Mouse (Mus musculus) inflammation-experienced regulatory T-cells, adult 6 months (primary cell): ENCODE measurements at regions not wholly inside any gene's neighbourhood (a gene's known extent, or its start where the extent isn't known, plus 50 kb on each side); places are given as distances from the start of the nearest gene placed in this dataset.

Experiments
- ATAC-seq: one replicate; pipeline ENCODE4 v1.8.0; 2017

DNA sequence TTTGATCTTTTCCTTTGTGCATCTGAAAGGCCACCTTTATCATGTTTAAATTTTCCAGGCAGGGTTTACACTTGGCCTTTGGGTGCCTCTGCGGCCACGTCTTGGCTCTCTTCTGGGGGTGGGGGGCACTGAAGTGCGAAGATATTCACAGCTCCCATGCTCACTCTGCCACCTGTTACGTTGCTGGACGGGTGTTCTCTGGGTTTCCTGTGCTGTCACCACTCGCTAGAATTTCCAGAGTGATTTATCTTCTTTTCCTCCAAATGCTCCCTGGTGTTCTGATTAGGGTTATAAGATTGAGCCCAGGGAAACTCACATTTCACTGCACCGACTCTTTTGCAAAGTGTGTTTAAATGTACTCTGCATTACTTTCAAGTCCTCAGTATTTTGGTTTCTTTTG, 404.8 kb upstream of the Mki67 start:
- no peak for ATAC-seq

DNA sequence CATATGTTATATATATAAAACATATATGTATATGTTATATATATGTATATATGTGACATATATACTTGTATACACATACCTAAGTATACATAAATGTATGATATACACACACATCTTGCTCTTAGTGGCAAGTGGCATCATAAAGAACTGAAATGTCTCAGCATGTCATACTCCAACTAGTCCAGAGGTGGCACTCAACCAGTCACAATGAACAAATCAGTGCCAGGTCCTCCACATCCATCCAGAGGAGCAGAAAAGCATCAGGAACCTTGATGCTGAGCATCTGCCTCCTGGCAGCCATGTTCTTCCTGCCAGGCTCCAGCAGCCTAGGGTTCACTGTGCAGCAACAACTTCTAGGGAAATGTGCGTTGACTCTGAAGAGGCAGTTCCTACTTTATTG, 405.2 kb upstream of the Mki67 start:
- no peak for ATAC-seq

DNA sequence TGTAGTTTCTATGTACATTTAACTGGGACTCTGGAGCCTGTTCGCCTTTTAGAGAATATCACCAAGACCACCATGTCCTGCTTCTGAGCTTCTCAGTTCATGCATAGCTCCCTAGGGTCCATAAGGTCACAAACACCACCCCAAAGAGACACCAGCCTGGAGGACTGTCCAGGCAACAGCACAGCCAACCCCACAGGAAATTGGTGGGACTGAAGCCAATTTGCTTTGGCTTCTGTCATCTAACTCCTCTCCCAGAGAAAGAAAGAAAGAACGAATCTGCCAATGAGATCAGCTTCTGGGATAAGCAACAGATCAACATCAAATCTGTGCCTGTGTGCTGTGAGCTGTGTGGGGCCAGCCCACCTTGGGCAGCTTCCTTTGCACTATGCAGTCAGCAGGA, 408.6 kb upstream of the Mki67 start:
- ATAC-seq: no peak

DNA sequence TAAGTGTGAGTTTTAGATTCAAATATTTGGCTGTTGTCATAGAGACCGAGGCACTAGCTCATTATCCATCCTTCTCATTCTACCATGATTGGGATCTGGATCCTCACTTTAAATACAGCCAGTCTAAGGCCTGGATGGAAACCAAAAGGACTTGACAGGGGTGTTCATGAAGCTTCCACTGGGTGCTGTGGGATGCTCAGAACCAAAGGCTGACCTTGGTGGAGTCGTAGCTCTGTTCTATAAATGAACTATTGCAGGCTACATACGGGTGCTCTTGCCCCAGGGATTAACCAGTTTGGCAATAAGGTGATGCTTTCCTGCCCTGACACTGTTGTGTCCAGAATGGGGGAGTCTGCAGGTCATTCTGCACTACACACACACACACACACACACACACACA, 410.2 kb upstream of the Mki67 start:
- ATAC-seq: no peak

DNA sequence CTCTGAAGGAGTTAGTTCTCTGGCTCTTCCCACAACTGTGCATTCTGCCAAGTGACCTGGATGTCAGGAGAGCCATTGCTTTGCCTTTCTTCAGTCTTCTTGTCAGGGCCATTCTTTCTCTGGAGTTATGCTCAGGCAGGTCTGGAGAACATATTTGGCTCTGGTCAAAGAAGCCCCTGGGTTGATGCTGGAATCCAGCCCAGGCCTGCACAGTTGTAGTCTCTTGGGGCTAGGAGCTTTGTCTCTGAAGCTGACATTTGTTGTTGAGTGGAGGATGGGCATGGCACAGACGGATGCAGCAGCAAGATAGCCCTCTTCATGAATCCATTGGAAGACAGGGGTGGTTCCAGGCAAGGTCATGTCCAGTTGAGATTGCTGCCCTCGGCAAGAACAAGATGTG, 411.4 kb upstream of the Mki67 start:
- no peak for ATAC-seq

DNA sequence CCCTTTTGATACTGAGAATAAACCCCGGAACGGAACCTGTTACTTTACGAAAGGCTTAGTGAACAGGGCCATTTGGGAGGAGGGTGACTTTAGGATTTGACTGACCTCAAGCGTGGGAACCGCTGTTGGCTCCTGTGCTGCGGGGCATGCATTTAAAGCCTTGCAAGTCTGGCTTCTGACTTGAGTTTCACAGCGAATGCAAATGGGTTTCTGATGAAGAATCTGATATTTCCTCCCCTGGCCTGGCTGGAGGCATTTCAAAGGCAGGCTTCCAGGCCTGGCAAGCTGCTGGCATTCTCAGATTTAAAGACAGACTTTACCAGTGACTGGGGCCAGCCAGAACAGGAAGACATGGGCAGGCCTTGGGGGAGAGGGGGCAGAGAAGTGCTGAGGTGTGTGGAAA, 413.6 kb upstream of the Mki67 start:
- ATAC-seq: no peak

DNA sequence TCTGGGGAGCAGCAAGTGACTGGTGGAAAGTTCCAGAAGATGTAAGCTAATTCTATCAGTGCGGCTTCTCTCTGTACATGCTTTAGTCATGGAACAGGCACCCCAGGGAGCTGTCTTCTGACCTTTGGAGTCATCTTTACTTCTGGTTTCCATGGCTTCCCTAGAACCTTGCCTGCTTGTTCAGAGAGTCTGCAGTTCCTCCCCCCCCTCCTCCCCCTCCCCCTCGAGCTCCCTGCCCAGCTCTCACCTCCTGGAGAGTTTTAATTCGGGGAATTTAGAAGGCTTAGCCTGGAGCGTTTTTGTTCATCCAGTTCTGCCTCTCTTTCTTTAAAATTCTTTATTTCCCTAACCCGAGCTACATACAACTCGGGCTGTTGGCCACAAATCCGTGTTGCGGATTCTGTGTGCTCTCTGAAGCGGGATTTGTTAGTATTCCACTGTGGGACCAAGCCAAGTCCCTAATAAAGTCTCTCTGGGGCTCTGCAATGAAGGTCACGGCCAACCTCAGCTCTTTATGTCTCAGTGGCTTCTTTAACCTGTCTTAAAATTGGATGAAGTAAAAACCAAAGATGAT, 414.6 kb upstream of the Mki67 start:
- ATAC-seq: no peak

DNA sequence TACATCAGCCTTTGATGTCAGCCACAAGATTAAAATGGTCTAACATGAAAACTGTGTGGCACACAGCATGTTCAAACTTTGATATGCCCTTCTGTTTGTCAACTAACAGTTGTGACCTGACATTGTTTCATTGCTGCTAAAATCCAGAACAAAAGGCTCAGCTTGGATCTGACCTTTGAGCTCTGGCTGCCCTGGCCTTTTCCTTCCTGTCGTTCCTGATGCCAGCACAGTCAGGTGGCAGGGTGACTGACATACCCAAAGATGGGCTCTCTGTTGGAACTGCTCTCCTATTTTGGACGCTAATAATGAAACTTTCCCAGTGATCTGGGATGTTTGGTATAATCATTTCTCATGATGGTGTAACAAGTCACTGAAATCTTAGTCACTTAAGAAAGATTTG, 416.8 kb upstream of the Mki67 start:
- no peak for ATAC-seq

DNA sequence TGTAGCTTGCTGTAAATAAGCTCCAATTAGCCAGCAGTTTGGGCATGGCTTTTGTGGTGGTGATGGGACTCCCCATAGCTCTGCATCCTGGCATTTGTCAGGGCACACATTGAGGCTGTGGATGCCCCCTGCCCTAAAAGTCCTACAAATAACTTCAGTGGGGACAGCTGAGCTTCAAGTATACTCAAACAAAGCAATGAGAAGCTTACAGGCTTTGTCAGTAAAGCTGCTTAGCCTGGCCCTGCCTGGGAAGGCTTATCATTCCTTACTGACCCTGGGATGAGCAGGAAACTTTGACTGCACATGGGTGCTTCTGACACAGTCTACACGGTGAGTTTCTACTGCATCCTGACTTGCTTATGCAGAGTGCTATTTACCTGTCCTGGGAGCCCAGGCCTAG, 420.5 kb upstream of the Mki67 start:
- ATAC-seq: no peak

DNA sequence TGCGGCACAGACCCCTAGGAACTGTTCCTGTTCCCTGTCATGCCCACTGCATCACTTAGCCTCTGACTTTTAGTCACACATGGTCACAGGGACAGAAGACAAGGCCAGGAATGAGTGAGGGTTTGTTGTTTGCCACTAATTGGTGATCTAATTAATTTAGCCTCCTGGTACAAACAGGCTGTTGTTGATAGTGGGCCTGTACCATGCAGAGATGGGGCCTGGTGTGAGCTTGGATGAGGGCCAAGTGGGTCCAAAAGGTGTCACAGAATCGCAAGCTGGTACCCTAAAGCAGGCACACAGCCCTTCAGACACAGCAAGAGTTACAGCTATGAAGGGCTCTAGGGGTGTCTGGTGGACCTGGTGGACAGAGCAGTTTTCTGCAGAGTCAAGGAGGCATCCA, 421.2 kb upstream of the Mki67 start:
- no peak for ATAC-seq

DNA sequence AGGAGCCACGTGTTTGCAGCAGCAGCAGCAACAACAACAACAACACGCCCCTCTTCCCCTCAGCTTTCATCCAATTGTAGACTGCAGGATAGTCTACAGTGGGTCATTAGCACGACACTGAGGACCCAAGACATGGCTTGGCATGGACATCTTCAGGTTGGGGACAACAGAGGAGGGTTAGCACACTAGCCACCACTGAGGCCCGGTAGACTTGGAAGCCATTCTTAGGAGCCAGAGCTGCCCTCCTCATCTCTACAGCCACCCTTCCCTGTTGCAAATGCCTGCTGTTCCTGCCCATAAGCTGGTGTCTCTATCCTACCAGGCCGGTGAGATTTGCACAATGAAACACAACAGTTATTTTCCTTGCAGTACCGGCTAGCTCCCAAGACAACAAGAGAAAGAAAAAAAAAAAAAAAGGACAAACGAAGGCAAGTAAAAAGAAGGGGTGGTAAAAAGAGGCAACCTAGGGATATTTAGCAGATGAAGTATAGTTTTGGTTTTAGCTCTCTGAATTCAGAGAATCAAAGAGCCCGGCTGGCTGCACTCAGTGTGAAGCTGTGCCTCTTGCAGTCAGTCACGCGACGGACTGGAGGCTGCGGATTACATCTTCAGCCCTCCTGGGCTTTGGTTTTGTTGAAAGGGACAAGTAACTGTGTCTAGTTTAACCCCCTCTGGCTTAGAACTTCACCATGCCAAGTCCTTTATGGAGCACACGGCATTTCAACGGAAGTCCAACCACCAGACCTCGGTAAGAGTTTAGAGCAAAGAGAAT, 421.9 kb upstream of the Mki67 start:
- no peak for ATAC-seq

DNA sequence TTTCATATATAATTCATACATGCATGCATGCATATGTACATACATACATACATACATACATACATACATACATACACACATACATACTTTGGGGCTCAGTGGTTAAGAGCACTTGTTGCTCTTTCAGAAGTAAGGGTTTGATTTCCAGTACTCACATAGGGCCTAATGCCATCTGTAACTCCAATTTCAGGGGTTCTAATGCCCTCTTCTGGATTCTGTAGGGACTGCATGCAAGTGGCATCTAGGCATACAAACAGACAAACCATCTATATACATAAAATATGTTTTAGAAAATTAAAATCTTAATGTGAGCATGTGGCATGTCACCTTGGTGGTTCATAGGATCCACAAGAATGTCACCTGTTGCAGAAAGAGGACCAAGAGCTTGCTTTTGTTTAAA, 426.7 kb upstream of the Mki67 start:
- no peak for ATAC-seq

DNA sequence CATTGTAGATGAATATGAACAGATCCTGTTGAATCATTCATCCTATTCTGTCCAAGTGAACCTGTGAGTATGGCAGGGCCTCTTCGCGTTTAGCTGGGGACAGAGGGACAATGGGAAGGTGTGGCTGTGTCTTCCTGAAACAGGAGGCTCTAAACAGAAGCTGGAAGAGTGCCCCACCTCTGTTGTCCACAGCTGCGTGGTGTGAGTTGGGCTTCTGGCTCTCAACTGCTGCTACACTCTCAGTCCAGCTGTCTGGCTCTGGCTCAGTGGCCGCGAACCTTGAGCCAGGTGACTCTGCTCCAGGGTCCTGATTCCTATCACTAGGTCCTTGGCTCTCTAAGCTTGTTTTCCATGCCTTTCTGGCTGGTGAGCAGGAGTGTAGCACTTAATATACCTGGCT, 434.0 kb upstream of the Mki67 start:
- ATAC-seq: no peak

DNA sequence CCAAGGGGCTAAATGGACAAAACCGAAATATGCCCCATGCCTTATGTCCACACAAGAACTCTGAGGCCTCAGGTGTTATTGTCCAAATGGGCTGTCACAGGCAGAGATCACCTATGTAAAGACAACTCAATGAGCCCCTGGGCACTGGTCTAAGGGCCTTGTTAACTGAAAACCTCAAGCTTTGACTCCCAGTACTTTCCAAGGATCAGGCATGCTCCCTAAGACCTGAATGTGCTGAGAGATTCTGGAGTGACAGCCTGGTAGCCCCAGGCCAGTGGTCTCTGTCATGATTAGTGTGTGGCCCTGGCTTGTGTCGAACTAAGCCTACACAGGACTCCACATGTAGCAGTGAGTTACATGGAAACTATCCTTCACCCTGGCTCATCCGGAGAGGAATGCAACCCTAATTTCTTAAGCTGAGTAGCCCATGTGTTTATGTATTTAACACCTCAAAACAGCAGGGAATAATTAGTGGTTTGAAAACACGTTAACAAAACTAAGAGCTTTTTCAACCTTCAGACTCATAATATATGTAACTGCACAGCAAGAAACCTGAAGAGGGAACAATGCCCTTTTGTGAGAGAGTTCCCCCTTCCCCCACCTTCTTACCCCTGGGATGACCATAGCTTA, 435.3 kb upstream of the Mki67 start:
- no peak for ATAC-seq

DNA sequence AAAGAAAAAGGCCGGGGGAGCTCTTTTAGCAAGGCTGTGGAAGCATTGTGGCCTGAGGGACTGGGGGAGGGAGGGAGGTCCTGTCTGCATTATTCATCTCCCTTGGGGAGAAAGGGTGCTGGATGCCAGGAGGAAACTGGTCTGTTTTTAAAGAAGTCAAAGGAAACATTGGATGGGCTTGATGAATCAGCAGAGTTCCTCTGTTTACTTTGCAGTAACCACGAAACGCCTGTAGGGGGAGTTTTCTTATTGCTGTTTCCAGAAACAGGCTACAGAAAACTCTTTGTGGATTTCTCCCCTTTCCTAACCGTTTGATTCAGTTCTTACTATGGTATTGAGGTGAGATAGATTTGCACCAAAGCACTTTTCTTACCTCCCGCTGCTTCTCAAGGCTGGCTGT, 436.3 kb upstream of the Mki67 start:
- no peak for ATAC-seq

DNA sequence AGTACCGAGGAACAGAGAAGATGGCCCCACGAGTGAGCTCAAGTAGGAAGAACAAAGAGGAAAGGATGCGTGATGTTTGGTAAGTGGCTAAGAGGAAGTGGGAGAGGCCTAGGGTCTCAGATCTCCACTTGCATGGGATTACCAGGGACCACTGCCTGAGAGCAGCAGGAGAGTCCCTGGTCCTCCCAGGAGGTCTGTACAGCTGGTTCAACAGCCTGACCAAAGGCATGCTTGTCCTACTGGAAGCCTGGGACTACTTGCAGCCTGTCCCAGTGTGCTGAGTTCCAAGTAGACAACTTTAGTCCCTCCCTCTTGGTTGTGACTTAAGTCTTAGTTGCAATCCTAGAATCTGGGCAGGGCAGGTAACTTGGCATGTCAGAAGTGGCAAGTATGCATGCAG, 437.5 kb upstream of the Mki67 start:
- ATAC-seq: no peak

DNA sequence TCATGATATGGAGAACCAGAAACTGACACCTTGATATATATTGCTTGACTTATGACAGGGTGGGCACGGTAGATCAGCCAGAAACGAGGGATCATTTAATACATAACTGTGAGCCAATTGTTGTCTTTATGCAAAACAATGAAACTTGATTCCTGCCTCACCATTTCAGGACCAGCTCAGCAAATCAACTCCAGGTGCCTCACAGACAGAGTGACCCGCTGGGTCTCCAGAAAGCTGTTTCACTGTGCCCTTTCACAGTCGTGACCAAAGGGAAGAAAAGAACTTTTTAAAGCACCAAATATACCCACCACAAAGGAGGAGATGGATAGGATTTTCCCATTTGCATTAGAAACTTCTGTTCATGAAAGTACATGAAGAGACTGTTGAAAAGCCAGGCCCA, 443.0 kb upstream of the Mki67 start:
- no peak for ATAC-seq

DNA sequence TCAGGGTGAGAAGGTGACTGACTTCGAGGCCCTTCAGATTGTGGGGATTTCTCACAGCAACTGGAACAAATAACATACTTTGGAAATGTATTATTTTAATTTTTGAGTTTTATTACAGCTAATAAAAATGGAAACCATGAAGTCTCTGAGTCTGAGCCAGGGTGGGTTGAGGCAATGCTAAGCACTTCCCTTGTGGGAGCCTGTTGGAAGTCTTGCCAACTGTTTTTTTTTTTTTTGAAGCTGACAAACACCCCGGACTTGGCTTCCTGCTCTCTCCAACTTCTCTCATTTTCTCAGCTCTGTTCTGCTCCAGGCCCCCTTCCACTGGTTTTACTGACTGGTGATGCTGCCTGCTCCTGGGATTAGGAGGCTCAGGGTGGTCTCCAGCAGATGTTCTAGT, 445.4 kb upstream of the Mki67 start:
- no peak for ATAC-seq

DNA sequence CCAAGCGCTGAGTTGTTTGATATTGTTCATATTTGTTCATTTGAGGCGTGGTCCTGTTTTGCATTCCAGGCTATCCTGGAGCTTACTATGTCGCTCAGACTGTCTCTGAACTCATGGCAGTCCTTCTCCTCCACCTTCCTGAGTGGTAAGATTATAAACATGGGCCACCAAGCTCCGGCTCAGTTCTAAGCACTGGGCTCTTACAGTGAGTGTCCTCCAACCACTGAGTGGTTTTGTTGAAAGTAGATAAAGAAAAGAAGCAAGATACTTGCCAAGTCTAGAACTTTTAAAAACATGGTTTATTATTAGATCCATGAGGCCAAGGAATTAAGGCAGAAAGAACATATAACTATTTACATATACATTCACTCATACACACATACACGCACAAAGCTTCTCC, 448.7 kb upstream of the Mki67 start:
- no peak for ATAC-seq

DNA sequence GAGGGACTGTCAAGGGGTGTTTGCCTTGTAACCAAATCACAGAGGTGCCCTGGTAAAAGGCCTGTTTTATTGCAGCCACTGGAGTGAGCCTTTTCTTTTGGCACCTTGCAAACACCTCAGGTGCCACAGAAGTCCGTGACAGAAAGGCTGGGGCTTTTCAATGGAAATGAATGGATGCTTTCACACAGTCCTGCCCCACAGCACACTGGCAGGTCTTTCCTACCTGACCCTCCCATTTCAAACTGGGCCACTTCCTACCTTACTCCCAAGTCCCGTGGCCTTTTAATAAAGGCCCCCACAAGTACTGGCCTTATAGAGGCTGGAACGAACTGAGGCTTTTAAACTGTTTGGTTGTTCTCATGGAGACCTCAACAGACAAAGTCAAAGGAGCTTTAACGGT, 453.1 kb upstream of the Mki67 start:
- ATAC-seq: no peak

DNA sequence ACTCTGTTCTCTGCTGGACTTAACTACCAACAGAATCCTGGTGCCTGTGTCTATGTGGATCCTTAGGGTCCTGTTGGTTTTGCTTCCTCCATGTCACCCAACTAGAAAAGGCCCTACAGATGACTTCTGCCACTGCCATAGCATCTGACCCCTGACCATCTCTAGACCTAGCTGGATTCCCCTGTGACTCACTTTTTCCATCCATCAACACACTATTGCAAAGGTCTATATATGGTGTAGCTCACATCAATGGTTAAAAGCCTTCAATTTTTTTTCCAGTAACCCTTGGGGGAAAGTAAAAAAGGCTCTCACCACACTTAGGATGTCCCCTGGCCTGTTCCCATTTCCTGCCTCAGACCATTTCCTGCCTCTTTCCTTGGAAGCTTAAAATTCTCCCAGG, 460.2 kb upstream of the Mki67 start:
- ATAC-seq: no peak

DNA sequence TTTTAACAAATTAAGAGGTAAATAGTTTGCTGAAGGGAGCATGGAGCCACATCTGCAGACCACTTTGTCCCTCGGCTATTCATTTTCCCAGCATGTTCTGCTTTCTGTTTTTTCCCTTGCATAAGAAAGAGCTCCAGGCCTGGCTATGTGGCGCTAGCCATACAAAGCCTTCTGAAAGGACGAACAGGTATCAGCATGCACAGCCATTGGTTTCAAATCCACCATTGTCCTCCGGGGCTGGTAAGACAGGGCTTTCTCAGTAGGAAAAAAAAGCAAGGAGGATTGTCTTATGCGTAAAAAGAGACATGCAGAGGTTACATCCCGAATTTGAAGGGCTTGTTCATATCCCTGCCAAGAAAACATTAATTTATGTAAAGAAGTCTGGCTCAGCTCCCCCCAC, 464.8 kb upstream of the Mki67 start:
- ATAC-seq: no peak

DNA sequence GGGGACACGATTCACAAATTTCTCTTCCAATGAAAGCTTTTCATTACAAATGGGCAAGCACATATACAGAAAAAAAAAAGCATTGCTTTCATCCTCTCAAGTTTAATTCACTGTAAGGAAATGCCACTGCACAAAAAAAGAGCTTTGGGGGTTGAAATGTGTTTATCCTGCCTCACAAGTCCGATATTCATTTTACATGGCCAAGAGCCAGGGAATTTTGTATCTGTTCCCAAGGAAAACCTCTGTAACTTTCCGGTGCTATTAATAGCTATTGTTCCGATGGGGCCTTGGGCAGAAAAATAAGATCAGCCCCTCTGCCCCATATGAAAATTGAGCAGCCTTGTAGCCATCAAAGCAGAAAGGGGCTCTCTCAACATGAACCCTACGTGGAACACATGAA, 465.9 kb upstream of the Mki67 start:
- no peak for ATAC-seq

DNA sequence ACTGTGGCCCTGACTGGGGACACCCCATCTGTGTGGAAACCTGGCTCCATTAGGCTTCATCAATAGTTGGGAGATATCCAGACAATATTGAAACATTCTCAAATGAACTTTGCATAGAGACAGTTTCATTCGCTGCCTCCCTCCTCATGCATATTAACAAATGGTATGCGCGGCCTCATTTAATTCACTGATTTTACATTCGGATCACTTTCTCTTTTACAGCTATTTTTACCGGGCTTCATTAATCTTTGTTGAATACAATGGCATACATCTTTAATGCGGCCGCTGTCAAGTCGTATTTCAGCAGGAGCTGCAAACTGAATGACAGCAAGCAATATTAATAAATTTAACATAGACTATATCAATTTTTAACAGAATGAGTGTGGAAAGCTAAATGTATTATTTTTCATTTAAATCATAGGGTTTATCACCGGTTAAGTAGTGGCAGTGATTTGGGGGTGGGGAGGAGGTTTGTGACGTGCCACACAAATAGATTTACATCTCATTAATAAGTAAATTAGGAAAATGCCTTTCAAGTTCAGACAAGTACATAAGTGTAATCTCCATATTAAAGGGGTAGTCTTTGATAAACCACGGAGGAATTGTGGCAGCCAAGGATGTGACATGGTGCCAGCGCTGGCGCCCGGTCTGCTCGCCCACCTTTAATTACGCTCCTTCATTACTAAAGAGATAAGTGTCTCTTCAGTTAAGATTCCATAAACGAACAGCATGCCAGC, 480.4 kb upstream of the Mki67 start:
- ATAC-seq: no peak
